Mouse (Mus musculus) thymus, postnatal 0 days (tissue): ENCODE measurements around the gene Fbrs. TPM values are rescaled to one million over a fixed set of nuclear protein-coding genes. Genes with fewer than 3 reads are reported as not detected.

Source experiments
- DNase-seq: peaks from one replicate; pipeline ENCODE4 v3.0.0-alpha.2; 2015; ENCODE audit warnings: low spot score
- microRNA-seq: library from miRNA; unstranded; fragments of <30 nt; microRNA quantifications from one replicate; pipeline ENCODE4, GENCODE M21; 2016; ENCODE audit warnings: borderline number of aligned reads
- polyA plus RNA-seq: library from polyadenylated mRNA; unstranded; fragments of >200 nt; fragmentation: Nextera tagmentation; extraction: Ambion mirVana; gene quantifications from 2 replicates; pipeline ENCODE4 v1.2.1, GENCODE M21; 2015

Fbrs gene
- polyA plus RNA-seq, 1 experiment from 2014 or later = 20.0 TPM

DNA sequence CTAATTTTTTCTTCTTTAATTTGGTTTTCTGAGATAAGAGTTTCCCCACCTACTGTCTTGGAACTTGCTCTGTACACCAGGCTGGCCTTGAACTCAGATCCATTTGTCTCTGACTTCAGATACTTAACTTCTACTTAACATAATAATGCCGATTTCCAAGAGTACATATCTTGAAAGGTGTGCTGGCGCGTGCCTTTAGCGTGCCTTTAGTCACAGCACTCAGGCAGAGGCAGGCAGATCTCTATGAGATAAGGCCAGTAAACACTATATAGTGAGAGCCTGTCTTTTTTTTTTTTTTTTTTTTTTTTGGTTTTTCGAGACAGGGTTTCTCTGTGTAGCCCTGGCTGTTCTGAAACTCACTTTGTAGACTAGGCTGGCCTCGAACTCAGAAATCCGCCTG, 37.3 kb downstream of the Fbrs start:
- DNase-seq = no peak

DNA sequence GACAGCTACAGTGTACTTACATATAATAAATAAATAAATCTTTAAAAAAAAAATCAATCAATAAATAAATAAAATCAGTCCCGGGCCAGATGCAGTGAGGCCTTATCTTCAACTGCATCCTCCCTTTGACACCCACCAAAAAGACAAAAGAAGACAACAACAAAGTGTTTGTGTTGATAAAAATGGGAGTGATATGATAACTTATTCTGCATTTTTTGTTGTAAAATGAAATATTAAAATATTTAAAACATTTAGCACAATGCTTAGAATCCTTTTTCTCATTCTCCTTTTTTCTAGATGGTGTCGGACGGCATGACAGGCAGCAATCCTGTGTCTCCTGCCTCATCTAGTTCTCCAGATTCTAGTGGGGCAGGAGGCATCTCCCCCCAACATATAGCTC, 40.3 kb downstream of the Fbrs start, which contains the start of gene Gm42715:
TSS of gene Gm42715 (plus strand) at position 301 of the 400 bp plus-strand sequence.
- DNase-seq = no peak

Small RNAs within 50 kb of the gene (microRNA-seq; reads per million reads assigned to microRNA genes)
- gene Gm47278 = not detected
- not detected for gene Mir7060

Other genes starting within 250 kb of the Fbrs start
- gene Zfp553, start 246.1 kb upstream of the Fbrs start, polyA plus RNA-seq = 25.4 and 29.7 TPM in 2 replicates
- 638 and 684 TPM in 2 replicates for gene Sept1, start 246.1 kb upstream of the Fbrs start, polyA plus RNA-seq
- gene Zfp771, start 234.9 kb upstream of the Fbrs start, polyA plus RNA-seq = 34.7 and 37.0 TPM in 2 replicates
- 181 and 213 TPM in 2 replicates for gene Dctpp1, start 218.5 kb upstream of the Fbrs start, polyA plus RNA-seq
- 146 and 151 TPM in 2 replicates for gene Sephs2, start 205.1 kb upstream of the Fbrs start, polyA plus RNA-seq
- gene Itgal, start 182.9 kb upstream of the Fbrs start, polyA plus RNA-seq = 81.6 and 96.5 TPM in 2 replicates
- 2.5 TPM in 2 replicates for gene Zfp768, start 133.6 kb upstream of the Fbrs start, polyA plus RNA-seq
- gene Zfp747, start 103.1 kb upstream of the Fbrs start, polyA plus RNA-seq = 7.3 and 8.0 TPM in 2 replicates
- gene 9130019O22Rik, start 92.0 kb upstream of the Fbrs start, polyA plus RNA-seq = 4.8 and 6.0 TPM in 2 replicates
- 4.4 and 4.9 TPM in 2 replicates for gene E430018J23Rik, start 85.6 kb upstream of the Fbrs start, polyA plus RNA-seq
- gene Zfp764, start 72.4 kb upstream of the Fbrs start, polyA plus RNA-seq = 6.8 and 7.0 TPM in 2 replicates
- gene Zfp688, start 57.1 kb upstream of the Fbrs start, polyA plus RNA-seq = 26.2 and 28.0 TPM in 2 replicates
- gene Zfp689, start 30.0 kb upstream of the Fbrs start, polyA plus RNA-seq = 4.3 and 4.7 TPM in 2 replicates
- gene Prr14, start 19.6 kb upstream of the Fbrs start, polyA plus RNA-seq = 51.0 and 54.6 TPM in 2 replicates
- gene Srcap, start 32.8 kb downstream of the Fbrs start, polyA plus RNA-seq = 22.2 and 29.8 TPM in 2 replicates
- gene Gm42715, start 40.4 kb downstream of the Fbrs start, polyA plus RNA-seq = 10.9 and 15.9 TPM in 2 replicates
- gene Tmem265, start 82.2 kb downstream of the Fbrs start, polyA plus RNA-seq = 10.8 and 16.1 TPM in 2 replicates
- gene Phkg2, start 94.1 kb downstream of the Fbrs start, polyA plus RNA-seq = 55.2 and 62.1 TPM in 2 replicates
- gene Ccdc189, start 109.4 kb downstream of the Fbrs start, polyA plus RNA-seq = 2.8 and 3.5 TPM in 2 replicates
- gene Rnf40, start 109.6 kb downstream of the Fbrs start, polyA plus RNA-seq = 42.5 and 44.3 TPM in 2 replicates
- 6.6 and 7.0 TPM in 2 replicates for gene Zfp629, start 136.6 kb downstream of the Fbrs start, polyA plus RNA-seq
- gene Bcl7c, start 229.7 kb downstream of the Fbrs start, polyA plus RNA-seq = 98.1 and 112 TPM in 2 replicates
- 13.1 and 13.5 TPM in 2 replicates for gene Ctf1, start 233.5 kb downstream of the Fbrs start, polyA plus RNA-seq